ENCODE assay signal across 9 mouse cellular contexts in the genomic region with DNA sequence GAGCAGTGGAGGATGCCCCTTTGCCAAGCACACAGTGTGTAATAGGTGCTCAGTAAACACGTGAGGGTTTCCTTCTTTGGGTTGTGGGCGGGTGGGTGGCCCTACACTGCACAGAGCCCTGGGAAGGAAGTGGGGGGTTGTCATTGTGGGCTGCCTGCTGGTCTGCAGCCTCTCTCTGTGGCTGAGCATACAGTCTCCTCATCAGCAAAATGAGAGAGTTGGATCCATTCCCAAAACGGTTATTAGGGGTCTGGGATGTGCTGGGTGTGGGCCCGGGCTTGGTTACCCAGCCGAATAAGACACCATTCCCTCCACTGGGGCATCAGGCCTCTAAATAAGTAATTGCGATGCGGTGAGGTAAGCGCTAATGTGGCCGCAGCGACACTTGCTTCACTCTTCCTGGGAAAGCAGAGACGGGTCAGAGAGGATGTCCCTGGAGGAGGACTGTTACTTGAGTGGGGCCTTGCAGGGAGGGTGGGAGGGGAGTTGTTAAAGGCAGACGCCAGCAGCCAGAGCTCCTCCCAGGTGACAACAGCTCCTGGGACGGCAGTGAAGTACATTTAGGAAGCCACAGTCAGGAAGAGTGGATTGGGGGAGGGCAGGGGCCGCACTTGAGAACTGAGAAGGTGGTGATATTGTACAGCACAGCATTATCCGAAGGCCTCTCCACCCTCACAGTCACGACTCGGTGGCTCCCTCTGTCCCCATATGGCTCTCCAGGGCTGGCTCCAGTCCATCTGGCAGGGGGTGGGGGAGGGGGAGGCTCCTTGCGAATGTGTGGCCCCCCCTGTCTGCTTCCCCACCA. TPM values are rescaled to one million over a fixed set of nuclear protein-coding genes. Genes with fewer than 3 reads are reported as not detected.
A peak's percentile ranks its signal among the peaks of the same experiment; 100 is the strongest.
DNase-seq lines count a peak whose midpoint lies in the region; ATAC-seq lines count a peak whose summit lies in the region.
"Had no signal": no experiment of that assay in that cellular context is flagged by ENCODE, and none has a peak within 500 bp of the region (broad histone marks: within the 10 kb centered on the region; RNA-seq: fewer than 3 reads in every experiment).

No protein-coding gene starts in this region.

- 0 out of 2 replicates have a peak overlapping the region, but pooled peaks have one; percentile 3 for H3K4me3 ChIP-seq in embryonic facial prominence, embryonic 13.5 days
- H3K4me3 ChIP-seq in hindbrain, embryonic 15.5 days = no peak overlapping the region
- no peak overlapping the region for H3K4me3 ChIP-seq in intestine, embryonic 16.5 days (ENCODE audit: low read length)
- H3K4me3 ChIP-seq: myocyte had no signal

- H3K36me3 ChIP-seq in embryonic facial prominence, embryonic 13.5 days = peaks cover 60% of the 10 kb centered on the region
- no peaks in the 10 kb centered on the region; the same call in none of the 2 replicates for H3K36me3 ChIP-seq in hindbrain, embryonic 15.5 days
- no peaks in the 10 kb centered on the region for H3K36me3 ChIP-seq in intestine, embryonic 16.5 days (ENCODE audit: control insufficient read depth, insufficient read depth, low read length)

- peaks cover 99% of the 10 kb centered on the region for H3K4me1 ChIP-seq in embryonic facial prominence, embryonic 13.5 days
- peaks cover 94% of the 10 kb centered on the region for H3K4me1 ChIP-seq in hindbrain, embryonic 15.5 days (replicated peaks)
- H3K4me1 ChIP-seq in intestine, embryonic 16.5 days (ENCODE audit: control insufficient read depth, insufficient read depth, low read length) = peaks cover 81% of the 10 kb centered on the region

- peak overlapping the region; percentile 27 for H3K4me2 ChIP-seq in embryonic facial prominence, embryonic 13.5 days
- H3K4me2 ChIP-seq in hindbrain, embryonic 15.5 days = peak overlapping the region; percentile 25
- H3K4me2 ChIP-seq in intestine, embryonic 16.5 days (ENCODE audit: low read depth, low read length) = no peak overlapping the region

- WGBS in embryonic facial prominence, embryonic 13.5 days = 17% methylated on average over 18 of the region's 18 CpGs
- 16% methylated on average over 18 of the region's 18 CpGs for WGBS in hindbrain, embryonic 15.5 days
- WGBS in intestine, embryonic 16.5 days = 49% methylated on average over 18 of the region's 18 CpGs

- ATAC-seq in embryonic facial prominence, embryonic 13.5 days (ENCODE audit: insufficient number of reproducible peaks, insufficient read depth, low FRiP score, low TSS enrichment, low read depth) = peak; percentile 48
- no peak for ATAC-seq in hindbrain, embryonic 15.5 days (ENCODE audit: low FRiP score, low read depth)
- no peak for ATAC-seq in intestine, embryonic 16.5 days

- H3K27ac ChIP-seq in embryonic facial prominence, embryonic 13.5 days = 0 out of 2 replicates have a peak overlapping the region, but pooled peaks have one; percentile 1
- H3K27ac ChIP-seq in hindbrain, embryonic 15.5 days (replicated peaks) = no peak overlapping the region
- no peak overlapping the region for H3K27ac ChIP-seq in intestine, embryonic 16.5 days (ENCODE audit: low read length)

- DNase-seq in embryo, embryonic 11 days = peak; percentile 57
- DNase-seq in embryo, embryonic 10.5 days (ENCODE audit: low spot score) = no peak
- DNase-seq in naive thymus-derived CD4-positive, alpha-beta T cell, adult 2 months (ENCODE audit: low read depth) = peak; percentile 75
- no peak for DNase-seq in gastrocnemius, postnatal 10 days
- DNase-seq in adrenal gland, adult 2 months = no peak

- no peaks in the 10 kb centered on the region for H3K27me3 ChIP-seq in embryonic facial prominence, embryonic 13.5 days
- H3K27me3 ChIP-seq in hindbrain, embryonic 15.5 days = no peaks in the 10 kb centered on the region
- H3K27me3 ChIP-seq in intestine, embryonic 16.5 days (replicated peaks; ENCODE audit: control insufficient read depth, insufficient read depth, low read length) = no peaks in the 10 kb centered on the region

- no peaks in the 10 kb centered on the region for H3K9me3 ChIP-seq in embryonic facial prominence, embryonic 13.5 days
- H3K9me3 ChIP-seq in hindbrain, embryonic 15.5 days = no peaks in the 10 kb centered on the region
- H3K9me3 ChIP-seq in intestine, embryonic 16.5 days (ENCODE audit: control insufficient read depth, low read length) = no peaks in the 10 kb centered on the region

- no peak overlapping the region for H3K9ac ChIP-seq in embryonic facial prominence, embryonic 13.5 days
- no peak overlapping the region for H3K9ac ChIP-seq in hindbrain, embryonic 15.5 days
- H3K9ac ChIP-seq in intestine, embryonic 16.5 days (ENCODE audit: low read depth, low read length) = no peak overlapping the region

RNA-seq across cellular contexts. Expression of a gene that starts 8.3 kb away (rescaled TPM):
- 38.9 and 39.5 TPM in 2 replicates for polyA plus RNA-seq in embryonic facial prominence, embryonic 13.5 days (2015; fragmentation: Nextera tagmentation; extraction: Ambion mirVana)
- 23.6 and 28.8 TPM in 2 replicates for polyA plus RNA-seq in hindbrain, embryonic 15.5 days (2015; fragmentation: Nextera tagmentation; extraction: Ambion mirVana)
- 15.9 and 18.8 TPM in 2 replicates for polyA plus RNA-seq in intestine, embryonic 16.5 days (2015; fragmentation: Nextera tagmentation; extraction: Ambion mirVana)
- 10 to 100 TPM; 20.5 to 25.6 TPM for total RNA-seq in gastrocnemius, postnatal 10 days (2021)
- total RNA-seq in adrenal gland, adult 2 months (2021) = 100 to 1,000 TPM; 106 to 160 TPM
- polyA plus RNA-seq in adrenal gland, adult 2 months (2012; rRNA removed) = 193 and 277 TPM in 2 replicates

Comparison
In these comparisons a context has a peak if more than half of its experiments do, and no peak if none do; other contexts are left out.
1. DNase-seq: peak in embryo, embryonic 11 days (single experiment) and naive thymus-derived CD4-positive, alpha-beta T cell, adult 2 months (single experiment); none in embryo, embryonic 10.5 days (single experiment), gastrocnemius, postnatal 10 days (single experiment) and adrenal gland, adult 2 months (single experiment).